Comparison of ENCODE assay signal across 10 mouse cellular contexts in the genomic region with DNA sequence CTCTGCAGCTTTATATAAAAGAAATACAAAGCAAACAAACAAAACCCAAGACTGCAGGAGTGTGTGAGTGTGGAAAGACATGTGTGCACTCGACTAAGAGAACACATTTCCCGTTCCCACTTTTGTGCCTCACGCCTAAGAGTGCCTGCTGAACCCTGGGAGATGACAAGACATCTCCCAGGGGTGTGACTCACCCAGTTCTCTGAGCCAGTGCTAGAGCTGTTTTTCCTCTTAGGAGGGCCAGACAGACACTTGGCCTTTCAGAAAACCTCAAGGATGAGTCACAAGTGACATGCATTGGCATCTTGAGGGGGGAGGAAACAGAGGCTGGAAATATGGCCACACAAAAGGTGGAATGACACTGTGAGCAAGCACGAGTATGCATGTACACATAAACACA.
DNase-seq lines count a peak whose midpoint lies in the region; ATAC-seq and TF ChIP-seq lines count a peak whose summit lies in the region.
"Had no signal": no experiment of that assay in that cellular context is flagged by ENCODE, and none has a peak within 500 bp of the region (broad histone marks: within the 10 kb centered on the region; RNA-seq: fewer than 3 reads in every experiment).

No protein-coding gene starts in this region.

- peak overlapping the region; percentile 72 for H3K27ac ChIP-seq in forebrain, postnatal 0 days (ENCODE audit: low read depth, low read length)

- H3ac ChIP-seq in myocyte (ENCODE audit: control insufficient read depth, insufficient read length): no peak overlapping the region

- no peak for TF ChIP-seq POLR2A in myocyte (IDR thresholded peaks at IDR 0.05; ENCODE audit: insufficient read length, low read depth)

- H3K4me3 ChIP-seq in megakaryocyte, embryonic 14.5 days (replicated peaks): peak overlapping the region; percentile 76
- H3K4me3 ChIP-seq in forebrain, postnatal 0 days (ENCODE audit: low read depth, low read length): no peak overlapping the region
- no peak overlapping the region for H3K4me3 ChIP-seq in myocyte
- H3K4me3 ChIP-seq: heart, embryonic 13.5 days had no signal

- H3K27me3 ChIP-seq in megakaryocyte, embryonic 14.5 days (replicated peaks): no peaks in the 10 kb centered on the region
- no peaks in the 10 kb centered on the region for H3K27me3 ChIP-seq in forebrain, postnatal 0 days (ENCODE audit: insufficient read depth, low read length)
- H3K27me3 ChIP-seq in myocyte (ENCODE audit: control insufficient read depth, insufficient read depth, insufficient read length): no peaks in the 10 kb centered on the region
- H3K27me3 ChIP-seq: heart, embryonic 13.5 days had no signal

- no peak for TF ChIP-seq CTCF in forebrain, postnatal 0 days (IDR thresholded peaks at IDR 0.05; ENCODE audit: low read depth)

- ATAC-seq in megakaryocyte, adult 5-6 weeks (ENCODE audit: poor library complexity, severe bottlenecking): no peak
- ATAC-seq in forebrain, postnatal 0 days: no peak

- H3K36me3 ChIP-seq in megakaryocyte, embryonic 14.5 days (replicated peaks; ENCODE audit: low read length): no peaks in the 10 kb centered on the region
- no peaks in the 10 kb centered on the region for H3K36me3 ChIP-seq in forebrain, postnatal 0 days (ENCODE audit: insufficient read depth)
- no peaks in the 10 kb centered on the region for H3K36me3 ChIP-seq in myocyte (ENCODE audit: control insufficient read depth, insufficient read depth)
- H3K36me3 ChIP-seq: heart, embryonic 13.5 days had no signal

- peaks cover 21% of the 10 kb centered on the region for H3K4me1 ChIP-seq in megakaryocyte, embryonic 14.5 days
- H3K4me1 ChIP-seq in forebrain, postnatal 0 days (ENCODE audit: insufficient read depth): peaks cover 25% of the 10 kb centered on the region

- H3K79me2 ChIP-seq in myocyte (ENCODE audit: control insufficient read depth, insufficient read depth): no peaks in the 10 kb centered on the region

- WGBS in forebrain, postnatal 0 days: 54% methylated on average over 4 of the region's 4 CpGs

- no peaks in the 10 kb centered on the region for H3K9me3 ChIP-seq in megakaryocyte, embryonic 14.5 days
- no peaks in the 10 kb centered on the region for H3K9me3 ChIP-seq in forebrain, postnatal 0 days (ENCODE audit: low read length)
- H3K9me3 ChIP-seq: heart, embryonic 13.5 days had no signal

- no peak overlapping the region for H3K4me2 ChIP-seq in forebrain, postnatal 0 days (ENCODE audit: low read depth)
- H3K4me2 ChIP-seq in myocyte (ENCODE audit: low read depth): peak overlapping the region; percentile 10
- H3K4me2 ChIP-seq: lung, embryonic 14.5 days had no signal

- DNase-seq in adrenal gland, postnatal 14 days: peak; percentile 5
- DNase-seq in adrenal gland, postnatal 4 days (ENCODE audit: low spot score in 2 of 2): no peak
- DNase-seq in forebrain, postnatal 0 days: peak; percentile 22
- DNase-seq in embryo, embryonic 11 days: no peak
- no peak for DNase-seq in lung, postnatal 36 days

- no peak overlapping the region for H3K9ac ChIP-seq in forebrain, postnatal 0 days
- H3K9ac ChIP-seq: lung, embryonic 14.5 days had no signal

TF ChIP-seq in myocyte, 11 proteins besides CTCF, POLR2A, EP300 and RAD21:
- TF ChIP-seq CEBPB (IDR thresholded peaks at IDR 0.05; ENCODE audit: insufficient read depth, poor library complexity, severe bottlenecking): no peak
- no peak for TF ChIP-seq REST (IDR thresholded peaks at IDR 0.05; ENCODE audit: insufficient read depth, insufficient read length)
- no peak for TF ChIP-seq SRF (IDR thresholded peaks at IDR 0.05; ENCODE audit: control insufficient read depth, insufficient read length, low read depth)
- TF ChIP-seq TCF3 (IDR thresholded peaks at IDR 0.05; ENCODE audit: insufficient read length, low read depth): no peak
- no peak for TF ChIP-seq MYOD1 (IDR thresholded peaks at IDR 0.05; ENCODE audit: control insufficient read depth in 1 of 3, insufficient read length in 2 of 3, low read depth in 2 of 3)
- TF ChIP-seq TCF12 (IDR thresholded peaks at IDR 0.05; ENCODE audit: insufficient read depth, poor library complexity, severe bottlenecking): no peak
- no peak for TF ChIP-seq USF1 (IDR thresholded peaks at IDR 0.05; ENCODE audit: low read depth)
- no peak for TF ChIP-seq E2F4 (IDR thresholded peaks at IDR 0.05; ENCODE audit: insufficient read depth)
- no peak for TF ChIP-seq MAX (IDR thresholded peaks at IDR 0.05; ENCODE audit: low read depth)
- TF ChIP-seq POLR2AphosphoS2 (IDR thresholded peaks at IDR 0.05; ENCODE audit: insufficient read length, low read depth): no peak

Comparison
In these comparisons a context has a peak if more than half of its experiments do, and no peak if none do; other contexts are left out.
1. DNase-seq: peak in adrenal gland, postnatal 14 days (single experiment) and forebrain, postnatal 0 days (single experiment); none in adrenal gland, postnatal 4 days (0 of 2), embryo, embryonic 11 days (single experiment) and lung, postnatal 36 days (single experiment).